Mouse (Mus musculus) kidney, adult 9 months (tissue): ENCODE data around the gene Hacd2.
A peak's percentile ranks its signal among the peaks of the same experiment; 100 is the strongest.

Experiments
- DNase-seq: peaks from one replicate; pipeline ENCODE4 v3.0.0; 2022

Gene Hacd2

DNA sequence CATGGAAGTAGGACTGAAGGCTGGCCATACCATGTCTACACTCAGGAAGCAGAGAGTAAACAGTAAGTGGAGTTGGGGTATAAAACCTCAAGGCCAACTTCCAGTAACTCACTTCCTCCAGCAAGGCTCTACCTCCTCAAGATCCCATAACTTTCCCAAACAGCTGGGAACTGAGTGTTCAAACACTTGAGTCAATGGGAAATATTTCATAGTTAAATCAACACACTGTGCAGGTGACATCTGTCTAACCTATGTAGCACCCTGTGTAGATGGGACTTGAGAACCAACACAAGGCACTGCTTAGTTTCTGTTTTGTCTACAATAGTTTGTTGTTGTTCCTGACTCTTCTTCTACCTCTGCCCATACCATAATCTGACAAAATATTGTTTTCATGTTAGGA, 13.8 kb upstream of the Hacd2 start:
- no peak for DNase-seq

DNA sequence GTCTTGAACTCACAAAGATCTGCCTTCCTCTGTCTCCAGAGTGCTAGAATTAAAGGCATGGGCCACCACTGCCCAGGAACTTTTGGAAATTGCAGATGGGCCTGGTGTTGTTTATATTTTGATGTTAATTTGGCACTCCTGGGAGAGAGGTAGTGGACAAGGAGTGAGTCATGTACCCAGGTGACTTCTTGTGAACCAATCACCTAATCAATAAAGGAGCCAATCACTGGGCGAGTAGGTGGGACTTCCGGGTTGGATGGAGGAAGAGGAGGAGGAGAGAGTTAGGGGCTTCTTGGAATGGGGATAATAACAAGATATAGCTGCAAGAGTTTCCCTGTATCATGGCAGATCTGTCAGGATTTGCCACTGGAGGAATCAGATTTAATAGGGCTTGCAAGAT, 8.7 kb upstream of the Hacd2 start:
- no peak for DNase-seq

DNA sequence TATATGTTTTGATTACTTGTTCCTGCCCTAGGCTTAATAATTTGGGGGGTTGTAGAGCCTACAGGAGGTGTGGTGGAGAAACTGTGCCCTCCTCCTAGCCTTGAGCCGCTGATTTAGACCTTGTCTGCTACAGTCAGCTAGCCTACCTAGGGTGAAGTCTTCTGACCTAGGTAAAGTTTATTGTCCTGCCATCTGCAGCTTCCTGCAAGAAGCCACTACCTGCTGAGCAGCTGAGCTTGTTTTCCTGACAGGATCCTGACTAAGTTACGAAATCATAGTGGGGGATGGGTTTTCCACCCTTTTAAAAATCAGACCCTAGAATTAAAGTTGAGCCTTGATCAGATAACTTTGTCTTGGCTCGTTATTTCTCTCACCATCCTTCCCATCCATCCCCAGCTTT, 5.7 kb upstream of the Hacd2 start:
- no peak for DNase-seq

DNA sequence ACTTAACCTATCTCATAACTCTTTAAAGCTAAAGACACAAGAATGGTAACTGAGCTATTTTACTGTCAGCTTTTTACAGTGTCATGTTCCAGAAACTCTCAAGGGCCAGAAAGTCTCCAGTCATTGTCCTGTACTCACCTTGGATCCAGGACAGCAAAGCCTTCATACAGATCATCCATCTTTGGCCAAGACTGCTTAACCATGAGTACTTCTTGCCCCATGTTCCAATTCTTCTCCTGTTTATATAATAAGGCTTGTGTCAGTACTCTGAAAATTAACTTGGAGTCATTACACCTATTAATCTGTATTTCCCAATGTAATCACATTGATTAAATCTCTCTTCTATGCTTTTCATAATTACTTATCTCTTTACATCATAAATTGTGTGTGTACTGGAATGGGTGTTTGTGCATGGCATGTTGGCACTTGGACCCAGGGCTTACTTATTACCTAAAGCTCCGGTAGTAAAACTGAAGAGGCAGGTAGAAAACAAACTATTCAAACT, 3.7 kb upstream of the Hacd2 start:
- DNase-seq: no peak

DNA sequence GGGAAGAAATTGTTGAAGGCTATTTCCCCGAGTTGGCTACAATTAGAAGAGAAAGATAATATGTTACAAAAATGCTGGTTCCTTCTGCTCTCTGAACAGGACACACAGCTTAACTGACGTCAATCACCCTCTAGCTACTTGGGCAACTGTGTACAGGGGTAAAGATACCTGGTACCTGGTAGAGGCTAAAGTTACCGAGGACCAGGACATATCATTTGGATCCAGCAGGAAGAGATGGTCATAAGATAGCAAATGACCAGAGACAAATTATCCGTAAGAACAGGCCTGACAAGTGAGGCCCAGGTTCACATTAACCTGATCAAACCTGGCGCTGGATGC, 356 bp upstream of the Hacd2 start:
- no peak for DNase-seq

DNA sequence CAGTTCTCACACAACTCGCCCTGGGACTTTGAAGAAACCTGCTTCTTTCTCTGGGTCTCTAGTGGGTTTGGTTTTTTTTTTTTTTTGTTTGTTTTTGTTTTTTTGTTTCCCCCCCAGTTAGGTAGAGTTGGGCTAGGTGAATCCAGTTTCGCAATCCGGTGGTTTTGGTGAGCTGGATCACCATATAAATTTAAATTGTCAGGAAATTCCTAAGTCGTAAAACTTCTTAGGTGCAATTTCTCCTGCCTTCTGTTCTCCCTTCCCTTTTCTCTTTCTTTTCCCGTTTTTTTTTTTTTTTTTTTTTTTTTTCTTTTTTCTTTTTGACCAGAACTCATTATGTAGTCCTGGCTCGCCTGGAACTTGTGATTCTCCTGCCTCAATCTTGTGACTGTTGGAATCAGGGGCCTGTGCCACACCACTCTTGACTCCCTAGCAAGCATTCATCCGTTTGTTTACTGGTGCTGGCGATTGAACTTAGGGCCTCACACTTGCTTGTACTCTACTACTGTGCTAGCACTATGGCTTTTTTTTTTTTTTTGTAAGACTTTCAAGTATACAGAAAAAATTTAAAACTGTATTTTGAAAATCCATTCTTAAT, 1.0 kb downstream of the Hacd2 start:
- DNase-seq: no peak

DNA sequence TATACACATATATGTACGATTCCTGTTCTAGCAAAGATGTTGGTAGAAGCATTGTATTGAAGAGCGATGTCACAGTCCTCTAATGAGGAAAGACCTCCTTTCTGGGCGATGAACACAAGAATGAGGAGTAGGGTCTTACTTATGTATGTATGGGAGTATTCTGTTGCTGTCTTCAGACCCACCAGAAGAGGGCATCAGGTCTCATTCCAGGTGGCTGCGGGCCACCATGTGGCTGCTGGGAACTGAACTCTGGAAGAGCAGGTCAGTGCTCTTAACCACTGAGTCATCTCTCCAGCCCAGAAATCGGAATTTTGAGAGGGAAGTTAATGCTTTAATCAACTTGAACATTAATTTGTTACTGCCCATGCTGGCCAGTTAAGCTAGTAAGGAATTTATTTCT, 2.1 kb downstream of the Hacd2 start:
- no peak for DNase-seq

DNA sequence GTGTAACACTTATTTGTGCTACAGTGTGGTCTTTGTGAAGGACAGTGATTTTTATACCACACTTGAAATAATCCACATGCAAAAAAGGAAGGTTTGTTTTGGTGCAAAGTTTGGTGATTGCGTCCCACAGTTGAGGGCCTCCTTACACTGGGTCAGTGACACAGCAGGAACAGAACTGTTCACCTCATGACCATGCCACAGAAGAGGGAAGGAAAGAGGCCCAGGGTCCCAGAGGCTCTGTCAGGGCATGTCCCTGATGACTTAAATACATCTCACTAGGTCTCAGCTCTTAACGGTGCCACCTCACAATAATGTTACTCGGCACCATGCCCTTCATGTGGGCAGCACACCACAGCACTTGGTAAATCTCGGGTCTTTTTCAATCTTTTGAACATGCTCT, 3.1 kb downstream of the Hacd2 start:
- DNase-seq: no peak

DNA sequence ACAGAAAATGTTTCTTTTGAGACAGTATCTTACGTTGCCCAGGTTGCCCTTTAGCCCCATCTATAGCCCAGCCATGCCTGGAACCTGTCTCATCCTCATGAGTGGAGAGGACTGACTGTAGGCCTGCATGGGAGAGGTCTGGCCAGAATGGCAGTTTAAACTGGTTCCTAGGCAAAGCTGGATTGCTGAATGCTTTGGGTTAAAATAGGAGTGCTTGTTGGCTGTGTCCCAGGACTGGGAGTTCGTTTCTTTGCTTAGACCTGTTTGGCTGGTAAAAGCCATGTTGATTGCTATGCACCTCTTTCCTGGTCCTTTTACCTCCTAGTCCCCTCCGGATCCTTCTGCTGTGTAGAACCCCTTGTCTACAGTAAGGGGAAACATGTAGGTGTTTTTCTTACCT, 11.0 kb downstream of the Hacd2 start:
- DNase-seq: peak; percentile 55

DNA sequence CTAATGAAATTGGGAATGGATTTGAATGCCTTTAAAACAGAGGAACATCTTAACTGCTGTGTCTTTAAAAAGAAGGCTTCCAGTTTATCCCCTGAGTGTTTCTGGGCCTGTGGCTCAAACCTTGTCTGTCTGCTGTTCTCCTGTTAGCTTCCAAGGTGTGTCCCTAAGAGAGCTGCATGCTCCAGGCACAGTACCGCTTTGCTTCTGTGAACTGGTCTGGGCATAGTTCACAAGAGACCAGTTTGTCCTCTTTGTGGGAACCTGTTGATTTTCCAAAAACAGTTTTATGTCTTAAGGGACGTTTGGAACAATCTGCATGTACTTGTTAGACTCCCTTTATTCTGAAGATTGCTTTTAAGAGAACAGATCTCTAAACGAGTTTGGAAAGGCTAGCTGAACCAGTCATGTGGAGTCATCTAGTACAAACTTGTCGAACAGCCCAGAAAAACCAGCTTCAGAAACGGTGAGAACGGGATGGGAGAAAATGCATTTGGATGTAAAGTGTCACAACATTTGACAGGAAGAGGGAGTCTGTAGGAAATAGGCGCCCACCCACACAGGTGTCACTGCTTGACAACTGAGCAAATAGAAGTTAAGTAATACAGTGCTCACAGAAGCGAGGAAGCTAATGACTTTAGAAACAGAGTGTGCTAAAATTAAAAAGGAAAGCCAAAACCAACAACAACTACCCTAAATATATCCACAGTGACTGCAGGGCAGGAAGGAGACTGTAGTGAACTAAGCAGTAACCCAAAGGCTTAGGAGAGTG, 11.8 kb downstream of the Hacd2 start:
- peak; percentile 46 for DNase-seq

DNA sequence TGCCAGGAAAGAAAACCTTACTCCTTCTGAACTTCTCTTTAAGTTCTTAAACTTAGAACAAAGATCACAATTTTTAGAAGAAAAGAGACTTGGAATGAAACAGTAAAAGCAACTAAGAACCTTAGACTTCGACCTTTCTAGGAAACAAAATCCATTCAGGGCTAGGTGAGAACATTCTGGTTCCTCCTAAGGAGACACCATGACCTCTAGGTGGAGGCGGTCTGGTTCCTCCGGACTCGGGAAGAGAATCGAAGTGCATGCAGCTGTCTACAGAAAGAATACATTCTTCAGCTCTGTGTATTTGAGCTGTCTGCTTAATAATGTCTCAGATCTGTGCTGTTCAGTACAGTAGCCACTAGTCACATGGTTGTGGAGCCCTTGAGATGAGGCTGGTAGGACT, 12.7 kb downstream of the Hacd2 start:
- peak; percentile 83 for DNase-seq

DNA sequence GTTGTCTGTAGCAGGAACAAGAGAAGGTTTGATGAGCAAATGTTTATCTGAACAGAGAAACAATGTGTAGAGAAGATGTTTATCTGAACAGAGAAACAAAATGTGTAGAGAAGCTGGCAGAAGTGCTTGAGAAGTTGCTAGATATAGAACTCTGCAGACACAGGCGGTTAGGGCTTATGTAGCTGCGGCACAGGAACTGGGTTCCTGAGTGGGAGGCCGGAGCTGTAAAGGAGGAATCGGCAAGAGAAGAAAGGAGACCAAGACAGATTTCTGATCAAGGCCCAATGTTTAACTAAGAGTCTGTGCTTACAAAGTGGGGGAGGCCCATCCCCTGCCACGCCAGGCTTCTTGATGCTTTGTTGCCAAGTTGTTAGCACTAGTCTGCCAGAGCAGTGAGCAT, 14.5 kb downstream of the Hacd2 start:
- peak; percentile 32 for DNase-seq

DNA sequence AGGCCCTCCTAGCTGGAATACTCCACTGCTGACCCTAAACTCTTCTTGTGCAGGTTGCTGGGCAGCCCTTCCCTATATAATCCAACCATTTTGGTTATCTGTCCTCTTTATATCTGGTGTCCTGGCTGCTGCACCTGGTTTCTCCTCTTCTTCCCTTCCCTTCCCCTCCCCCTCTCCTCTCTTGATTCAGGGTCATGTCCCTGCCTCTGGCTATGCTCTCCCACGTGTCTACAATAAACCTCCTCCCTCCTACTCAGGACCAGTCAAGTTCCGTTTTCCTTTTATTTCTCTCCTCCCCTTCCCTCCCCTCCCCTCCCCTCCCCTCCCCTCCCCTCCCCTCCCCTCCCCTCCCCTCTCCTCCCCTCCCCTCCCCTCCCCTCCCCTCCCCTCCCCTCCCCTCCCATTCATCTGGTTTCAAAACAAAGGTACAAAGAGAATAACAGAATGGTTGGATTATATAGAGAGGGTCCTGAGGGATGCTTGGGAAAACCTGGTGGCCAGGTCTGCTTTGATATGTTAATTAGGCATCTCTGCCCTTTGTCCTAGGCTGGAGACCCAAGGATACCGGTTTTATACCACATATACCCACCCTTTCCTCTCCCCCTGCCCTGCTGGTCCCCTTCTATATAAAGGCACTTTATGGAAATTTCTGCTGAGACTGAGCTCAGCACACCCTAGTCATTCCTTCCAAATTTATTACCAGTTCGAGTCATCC, 16.3 kb downstream of the Hacd2 start:
- DNase-seq: no peak

DNA sequence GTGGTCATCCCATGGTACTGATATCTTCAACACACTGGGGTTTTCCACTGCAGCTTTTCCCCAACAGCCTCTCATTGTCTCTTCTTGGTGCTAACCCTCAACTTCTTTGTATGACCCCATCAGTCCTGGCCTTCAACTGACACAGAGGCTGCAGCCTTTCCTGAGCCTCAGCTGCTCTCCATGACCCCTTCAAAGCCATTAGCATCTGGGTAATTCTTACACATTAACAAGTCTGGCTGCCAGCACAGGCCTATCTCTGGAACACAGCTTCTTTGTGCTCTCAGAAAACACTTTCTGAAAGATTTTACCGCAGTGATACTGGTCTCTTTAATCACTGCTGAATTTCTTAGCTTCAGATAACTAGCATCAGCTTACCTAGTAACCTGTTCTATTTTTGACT, 17.9 kb downstream of the Hacd2 start:
- DNase-seq: peak; percentile 56

DNA sequence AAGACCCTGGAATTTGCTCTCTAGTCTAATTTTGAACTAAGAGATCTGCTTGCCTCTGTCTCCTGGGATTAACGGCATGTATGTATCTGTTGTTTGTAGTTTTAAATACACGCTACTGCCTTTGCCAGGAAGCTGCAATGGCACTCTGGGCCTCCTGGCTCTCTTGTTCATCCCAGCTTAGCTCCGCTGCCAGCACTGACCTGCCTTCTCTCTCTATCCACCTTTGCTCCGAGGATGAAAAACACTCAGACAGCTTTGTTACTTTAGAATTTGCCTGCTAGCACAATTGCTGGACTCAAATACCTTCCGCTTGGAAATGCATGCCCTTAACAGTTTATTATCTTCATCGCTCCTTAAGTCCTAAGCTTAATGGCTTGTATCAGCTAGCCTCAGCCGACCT, 18.8 kb downstream of the Hacd2 start:
- DNase-seq: peak; percentile 65

DNA sequence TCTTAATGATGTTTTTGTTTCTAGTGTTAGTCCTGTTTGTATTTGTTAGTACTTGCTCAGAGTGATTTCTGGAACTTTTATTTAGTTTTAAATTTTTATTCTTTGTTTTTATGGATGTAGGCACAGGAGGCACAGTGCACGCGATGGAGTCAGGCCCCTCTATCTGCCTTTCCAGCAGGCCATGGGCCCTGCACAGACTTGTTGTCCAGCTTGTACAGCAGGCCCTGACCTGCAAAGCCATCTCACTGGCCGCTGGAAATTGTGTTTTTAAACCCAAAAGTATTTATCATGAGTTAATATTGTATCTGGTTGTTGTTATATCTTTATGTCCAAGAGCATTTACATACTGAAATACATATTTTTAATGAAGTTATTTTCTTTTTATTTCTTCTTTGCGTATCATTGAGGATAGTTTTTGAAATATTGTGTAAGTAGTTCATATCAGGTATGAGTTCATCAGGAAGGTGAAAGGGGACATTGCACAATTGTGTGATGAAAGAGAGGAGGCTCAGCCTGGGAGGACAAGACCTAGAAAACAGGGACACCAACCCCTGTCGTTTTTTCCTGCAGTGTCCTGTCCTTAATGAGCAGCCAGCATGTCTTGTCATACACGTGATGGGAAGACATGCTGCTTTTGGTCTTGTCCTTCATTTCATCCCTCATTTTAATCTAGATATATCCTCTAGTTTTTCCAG, 24.0 kb downstream of the Hacd2 start:
- no peak for DNase-seq

DNA sequence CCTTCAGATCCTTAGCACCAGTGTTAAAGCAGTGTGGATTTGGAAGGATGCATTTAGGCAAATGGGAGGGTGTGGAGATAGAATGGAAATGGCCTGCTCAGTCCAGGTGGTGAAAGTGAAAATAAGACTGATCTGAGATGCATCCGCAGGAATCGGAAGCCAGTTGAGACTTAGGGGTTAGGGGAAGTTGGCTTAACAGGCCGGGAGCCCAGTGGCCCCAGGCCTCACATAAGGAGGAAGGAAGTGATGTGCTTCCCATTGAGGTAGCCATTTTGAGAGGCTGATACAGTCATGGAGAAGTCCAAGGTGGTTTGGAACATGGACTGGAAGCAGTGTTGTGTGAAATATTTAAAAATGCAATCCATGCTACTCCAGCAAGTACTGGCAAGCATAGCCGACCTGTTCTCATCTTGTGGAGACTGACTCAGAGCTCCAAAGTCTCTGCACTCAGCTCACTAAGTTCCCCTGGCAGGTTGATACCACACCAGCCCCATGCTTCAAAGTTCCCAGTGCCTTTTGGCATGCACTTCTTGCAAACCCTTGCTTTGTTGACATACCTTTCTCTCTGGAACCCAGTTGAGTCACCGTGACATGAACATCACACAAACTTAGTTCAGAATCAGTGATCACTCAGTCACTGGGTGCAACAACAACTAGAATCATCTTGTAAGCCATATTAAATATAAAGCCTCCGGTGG, 25.2 kb downstream of the Hacd2 start:
- DNase-seq: no peak

DNA sequence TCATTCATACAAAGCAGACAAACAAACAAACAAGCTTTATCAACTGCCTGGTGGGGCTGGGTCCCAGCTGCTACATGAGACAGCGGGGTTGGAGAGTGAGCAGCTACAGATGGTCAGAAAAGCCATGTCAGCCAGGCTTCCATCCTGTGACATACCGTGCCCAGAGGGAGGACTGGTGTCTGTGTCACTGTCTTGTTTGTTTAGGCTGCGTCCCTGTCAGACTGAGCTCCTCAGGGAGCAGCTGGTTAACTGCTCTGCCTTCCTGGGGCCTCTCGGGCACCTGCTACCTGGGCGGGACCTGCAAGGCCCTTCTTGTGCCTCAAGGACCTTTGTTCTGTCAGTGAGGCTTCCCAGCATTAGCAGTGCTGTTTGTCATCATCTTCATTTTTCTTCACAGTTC, 28.8 kb downstream of the Hacd2 start:
- peak; percentile 55 for DNase-seq

DNA sequence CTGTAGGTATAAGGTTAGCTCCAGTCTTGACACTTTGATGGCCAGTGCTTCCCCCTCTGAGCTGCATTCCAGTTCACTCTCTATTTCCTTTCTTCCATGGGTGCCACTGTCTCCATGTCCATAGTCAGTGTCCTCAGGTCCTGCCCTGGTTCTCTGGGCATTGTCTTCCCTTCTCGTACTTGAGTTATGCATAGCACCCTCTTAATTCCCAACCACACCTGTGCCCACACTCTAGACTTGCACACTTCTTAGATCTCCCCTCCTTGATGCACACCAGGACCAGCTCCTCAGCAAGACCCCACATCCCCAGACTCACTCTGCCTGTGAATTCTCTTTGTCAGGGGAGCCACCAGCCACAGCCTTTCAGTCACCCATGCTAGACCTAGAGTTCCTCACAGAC, 30.0 kb downstream of the Hacd2 start:
- DNase-seq: no peak

DNA sequence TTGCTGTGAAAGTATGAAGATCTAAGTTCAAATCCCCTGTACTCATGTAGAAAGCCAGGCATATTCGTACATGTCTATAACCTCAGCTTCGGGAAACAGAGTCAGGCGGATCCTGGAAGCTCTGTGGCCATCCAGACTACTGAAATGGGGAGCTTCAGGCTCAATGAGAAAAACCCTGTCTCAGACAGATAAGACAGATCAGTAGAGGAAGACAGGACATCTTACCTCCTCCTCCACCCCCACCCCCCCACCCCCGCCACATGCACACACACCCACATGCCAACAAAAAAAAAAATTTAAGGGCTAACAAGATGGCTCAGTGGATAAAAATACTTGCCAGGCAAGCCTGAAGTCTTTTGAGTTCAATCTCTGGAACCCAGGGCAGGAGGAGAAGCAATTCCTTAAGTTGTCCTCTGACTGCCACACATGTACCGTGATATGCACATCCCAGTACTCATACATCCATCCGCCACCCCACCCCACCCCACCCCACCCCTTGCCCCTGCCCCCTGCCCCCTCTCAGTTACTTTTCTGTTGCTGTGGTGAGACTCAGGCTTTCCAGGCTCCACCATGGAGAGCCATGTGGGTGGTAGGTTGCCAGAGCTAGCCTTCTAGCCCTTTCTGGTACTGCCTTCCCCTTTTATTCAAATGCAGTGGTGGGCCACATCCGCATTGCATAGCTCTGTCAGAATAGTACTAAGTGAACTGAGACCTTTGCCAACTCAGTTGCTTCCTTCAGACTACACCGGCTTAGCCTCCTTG, 32.4 kb downstream of the Hacd2 start:
- no peak for DNase-seq

DNA sequence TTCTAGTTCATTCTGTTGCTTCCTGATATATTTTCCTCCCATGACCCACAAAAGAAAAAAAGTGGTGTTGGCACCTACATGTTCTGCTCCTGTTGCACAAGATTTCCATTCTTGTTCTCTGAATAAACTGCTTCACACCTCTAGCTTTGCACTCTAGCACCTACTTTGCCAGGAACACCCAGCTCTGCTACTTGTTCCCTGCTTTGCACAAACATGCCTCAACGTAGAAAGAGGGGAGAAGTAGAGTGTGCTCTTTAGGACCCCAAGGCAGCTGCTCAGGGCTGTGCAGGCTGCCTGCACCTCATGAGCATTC, 32.9 kb downstream of the Hacd2 start:
- no peak for DNase-seq

DNA sequence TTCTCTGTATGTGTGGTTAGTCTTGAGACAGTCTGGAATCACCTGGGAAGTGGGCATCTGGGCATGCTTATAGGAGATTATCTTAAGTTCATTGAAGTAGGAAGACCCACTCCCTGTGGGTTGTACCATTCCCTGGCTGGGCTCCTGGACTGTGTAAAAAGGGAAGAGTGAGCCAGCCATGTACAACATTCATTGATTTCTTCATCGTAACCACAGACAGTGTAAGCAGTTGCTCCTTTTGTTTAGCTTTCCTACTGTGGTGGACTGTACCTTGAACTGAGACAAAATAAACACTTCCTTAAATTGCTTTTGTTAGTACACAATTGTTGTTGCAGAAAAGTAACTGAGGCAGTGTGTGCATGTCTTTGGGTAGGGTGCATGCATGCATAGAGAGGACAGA, 33.6 kb downstream of the Hacd2 start:
- DNase-seq: no peak
